Mouse (Mus musculus): ENCODE results near the gene Duox1.

- TF ChIP-seq POLR2A (IDR thresholded peaks at IDR 0.05; ENCODE audit: low read depth, low read length) (no peak), CTCF (IDR thresholded peaks at IDR 0.05; ENCODE audit: extremely low read depth, insufficient read depth, insufficient read length, insufficient replicate concordance) (no peak)
Observed at GRCm38 (mm10) chr2:122325361-122325760, 9.9 kb downstream of the Duox1 start.
